Mouse (Mus musculus): ENCODE measurements around the gene Ampd2.

- TF ChIP-seq CTCF (IDR thresholded peaks at IDR 0.05): no peak
- no peak for TF ChIP-seq EP300 (IDR thresholded peaks at IDR 0.05)
Observed at GRCm38 (mm10) chr3:108032113-108032512, 54.3 kb downstream of the Ampd2 start.
